Mouse (Mus musculus) ES-E14 (cell line): ENCODE results near the gene Ctnnbl1. TPM values are rescaled to one million over a fixed set of nuclear protein-coding genes. Genes with fewer than 3 reads are reported as not detected.

Source experiments
- DNase-seq: peaks from one replicate; pipeline ENCODE4 v3.0.0-alpha.2; 2013; ENCODE audit warnings: low read depth, low spot score
- H3K27ac ChIP-seq: 2 replicates; pipeline ENCODE4 v1.5.1; 2012; ENCODE audit warnings: low read depth, mild to moderate bottlenecking, low read length, moderate library complexity, mixed read lengths; ENCODE audit not compliant: poor library complexity, insufficient read depth, severe bottlenecking
- H3K36me3 ChIP-seq: 2 replicates; pipeline ENCODE4 v1.6.1; 2012; ENCODE audit warnings: mild to moderate bottlenecking, low read length, moderate library complexity, mixed read lengths; ENCODE audit not compliant: control insufficient read depth, poor library complexity, insufficient read depth, severe bottlenecking
- H3K4me1 ChIP-seq, 2 experiments: fragments of 150-350 bp in 1 of 2; sonication (generic) in 1 of 2; 2 replicates each; pipeline ENCODE4 v1.6.1; 2012; ENCODE audit warnings: low read length in 2 of 2, mild to moderate bottlenecking in 1 of 2, mixed read lengths in 1 of 2; ENCODE audit not compliant: control insufficient read depth in 2 of 2, insufficient read depth in 2 of 2, poor library complexity in 1 of 2
- H3K4me3 ChIP-seq, 2 experiments: fragments of 150-350 bp in 1 of 2; sonication (generic) in 1 of 2; 2 replicates each; pipeline ENCODE4 v1.5.1; 2012; ENCODE audit warnings: low read length in 2 of 2, low read depth in 1 of 2, mild to moderate bottlenecking in 1 of 2, mixed read lengths in 1 of 2; ENCODE audit not compliant: insufficient read depth in 1 of 2, poor library complexity in 1 of 2, severe bottlenecking in 1 of 2
- H3K9ac ChIP-seq: 2 replicates; pipeline ENCODE4 v1.6.1; 2012; ENCODE audit warnings: low read depth, mild to moderate bottlenecking, low read length, mixed read lengths; ENCODE audit not compliant: poor library complexity, insufficient read depth, severe bottlenecking
- H3K9me3 ChIP-seq: fragments of 150-350 bp; sonication (generic); 2 replicates; pipeline ENCODE4 v1.6.1; 2012; ENCODE audit warnings: low read depth, mild to moderate bottlenecking, low read length; ENCODE audit not compliant: control insufficient read depth, insufficient read depth
- CHD2 ChIP-seq: IDR thresholded peaks from 2 replicates; pipeline ENCODE4 v1.6.1; 2014; ENCODE audit warnings: mild to moderate bottlenecking, low read depth, low read length, inconsistent platforms
- HCFC1 ChIP-seq: IDR thresholded peaks from 2 replicates; pipeline ENCODE4 v1.6.1; 2012; ENCODE audit warnings: low read length, inconsistent platforms, borderline replicate concordance; ENCODE audit not compliant: insufficient read depth
- MAFK ChIP-seq: IDR thresholded peaks from 2 replicates; pipeline ENCODE4 v1.6.1; 2014; ENCODE audit warnings: mild to moderate bottlenecking, low read depth, low read length, inconsistent platforms; ENCODE audit not compliant: insufficient read depth
- ZC3H11A ChIP-seq: IDR thresholded peaks from 2 replicates; pipeline ENCODE4 v1.6.1; 2012; ENCODE audit warnings: low read depth, mild to moderate bottlenecking, inconsistent platforms, low read length, borderline replicate concordance
- ZNF384 ChIP-seq: IDR thresholded peaks from 2 replicates; pipeline ENCODE4 v1.6.1; 2012; ENCODE audit warnings: low read depth, low read length, inconsistent platforms
- in situ Hi-C, 2 experiments: fragments of 600-800 bp; cut with MboI; formaldehyde crosslinking; loops; one replicate each; pipeline ENCODE4 v1.15.1; 2025; ENCODE audit warnings: low sequenced_read_pairs in 2 of 2, inconsistent platforms in 1 of 2; ENCODE audit not compliant: unreplicated experiment in 2 of 2
- total RNA-seq: library from RNA; depleted of rRNA; stranded (reverse); fragments of 300-350 nt; gene quantifications from 2 replicates; pipeline ENCODE4 v1.2.3, GENCODE M21; 2012

Ctnnbl1 gene
- total RNA-seq, 1 experiment, result 63.9 TPM

DNA sequence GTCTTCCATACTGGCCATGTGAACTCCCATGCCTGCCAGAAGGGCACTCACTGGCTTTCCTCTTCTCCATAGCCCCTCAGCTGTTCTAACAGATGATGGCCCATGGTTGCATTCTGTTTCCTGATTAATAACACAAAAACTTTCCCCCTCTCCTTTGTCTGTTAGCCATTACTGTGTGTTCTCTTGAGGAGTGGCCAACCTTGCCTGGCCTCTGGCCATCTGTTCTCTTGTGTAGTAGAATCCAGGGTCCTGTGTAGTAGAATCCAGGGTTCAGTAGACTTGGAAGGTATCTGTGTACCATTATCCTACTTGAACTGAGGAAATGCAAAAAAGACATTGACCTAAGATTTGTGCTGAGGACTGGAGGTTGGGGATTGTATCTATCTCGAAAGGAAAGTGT, 36.5 kb downstream of the Ctnnbl1 start:
- TF ChIP-seq ZNF384, result no peak
- TF ChIP-seq HCFC1, result no peak
- TF ChIP-seq CHD2, result no peak
- TF ChIP-seq ZC3H11A, result no peak
- TF ChIP-seq MAFK, result no peak
- Histone ChIP-seq H3K27ac (no peak overlapping the region), H3K9ac (no peak overlapping the region)

GRCm38 (mm10) chr2:157775957-157776356, 38.8 kb downstream of the Ctnnbl1 start:
- TF ChIP-seq CHD2 (no peak), MAFK (no peak), ZNF384 (no peak), HCFC1 (no peak), ZC3H11A (no peak)
- Histone ChIP-seq H3K4me1 (peaks cover 0 to 2% of the 10 kb centered on the region in 2 experiments; a peak in 1 of 4 replicates), H3K27ac (no peak overlapping the region), H3K9ac (no peak overlapping the region), H3K4me3 (no peak overlapping the region), H3K36me3 (peaks cover 7% of the 10 kb centered on the region; the same call in 1 of the 2 replicates), H3K9me3 (no peaks in the 10 kb centered on the region)
- DNase-seq, result no peak
- in situ Hi-C loops, result no loop called here

More for the DNA sequence above, 36.5 kb downstream of the Ctnnbl1 start:
- in situ Hi-C loops, result no loop called here
- Histone ChIP-seq H3K9me3 (no peaks in the 10 kb centered on the region), H3K4me1 (peaks cover 0 to 2% of the 10 kb centered on the region in 2 experiments; a peak in 1 of 4 replicates), H3K4me3 (no peak overlapping the region), H3K36me3 (peaks cover 3% of the 10 kb centered on the region; the same call in 1 of the 2 replicates)
- no peak for DNase-seq

DNA sequence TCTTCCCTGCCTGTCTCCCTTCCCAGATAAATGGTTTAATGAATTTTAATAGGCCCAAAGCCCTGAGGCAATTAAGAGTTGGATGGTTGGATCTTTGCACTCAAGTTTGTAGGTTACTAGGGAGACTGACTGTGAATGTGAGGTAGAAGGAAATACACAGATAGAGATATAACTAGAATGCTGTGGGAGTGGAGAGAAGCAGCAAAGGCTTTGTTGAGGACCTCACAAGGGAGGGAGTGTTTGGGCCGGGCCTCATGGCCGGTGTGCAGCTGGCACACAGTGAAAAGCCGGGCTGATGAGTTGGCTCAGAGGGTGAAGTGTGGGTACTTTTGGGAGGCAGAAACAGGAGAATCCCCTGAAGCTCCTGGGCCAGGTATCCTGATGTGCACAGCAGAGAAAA, 43.8 kb downstream of the Ctnnbl1 start:
- in situ Hi-C loops, result no loop called here
- Histone ChIP-seq H3K9me3 (no peaks in the 10 kb centered on the region), H3K36me3 (peaks cover 9% of the 10 kb centered on the region; the same call in 1 of the 2 replicates), H3K9ac (no peak overlapping the region), H3K4me3 (no peak overlapping the region), H3K4me1 (no peaks in the 10 kb centered on the region), H3K27ac (no peak overlapping the region)
- TF ChIP-seq CHD2, result no peak
- no peak for TF ChIP-seq ZNF384
- TF ChIP-seq MAFK, result no peak
- no peak for TF ChIP-seq HCFC1
- TF ChIP-seq ZC3H11A, result no peak
- DNase-seq, result no peak

GRCm38 (mm10) chr2:157783152-157783551, 46.0 kb downstream of the Ctnnbl1 start:
- Histone ChIP-seq H3K36me3 (peaks cover 10% of the 10 kb centered on the region; the same call in 1 of the 2 replicates), H3K9ac (no peak overlapping the region), H3K4me3 (no peak overlapping the region), H3K9me3 (no peaks in the 10 kb centered on the region), H3K27ac (no peak overlapping the region), H3K4me1 (no peaks in the 10 kb centered on the region)
- in situ Hi-C loops, result no loop called here
- no peak for DNase-seq
- TF ChIP-seq MAFK, result no peak
- TF ChIP-seq HCFC1, result no peak
- no peak for TF ChIP-seq ZNF384
- TF ChIP-seq ZC3H11A, result no peak
- TF ChIP-seq CHD2, result no peak

- Histone ChIP-seq H3K4me3 (no peak overlapping the region), H3K4me1 (peaks cover 0 to 2% of the 10 kb centered on the region in 2 experiments; a peak in 1 of 4 replicates), H3K27ac (no peak overlapping the region), H3K9ac (no peak overlapping the region), H3K36me3 (peaks cover 15% of the 10 kb centered on the region; the same call in 1 of the 2 replicates), H3K9me3 (no peaks in the 10 kb centered on the region)
- in situ Hi-C loops, result no loop called here
- TF ChIP-seq ZNF384 (no peak), ZC3H11A (no peak), MAFK (no peak), HCFC1 (no peak), CHD2 (no peak)
- DNase-seq, result no peak
Measured at GRCm38 (mm10) chr2:157784238-157784637, 47.0 kb downstream of the Ctnnbl1 start.
